Mouse (Mus musculus): ENCODE measurements around the gene Stk36.

The Stk36 gene

GRCm38 (mm10) chr1:74668371-74668770, 67.1 kb downstream of the Stk36 start:
- DNase-seq (ENCODE audit: low spot score in 2 of 2): no peak

GRCm38 (mm10) chr1:74672731-74673130, 71.5 kb downstream of the Stk36 start:
- DNase-seq (ENCODE audit: low spot score in 2 of 2): no peak

GRCm38 (mm10) chr1:74676863-74677262, 75.6 kb downstream of the Stk36 start:
- no peak for DNase-seq (ENCODE audit: low spot score in 2 of 2)

GRCm38 (mm10) chr1:74677843-74678242, 76.6 kb downstream of the Stk36 start:
- no peak for DNase-seq (ENCODE audit: low spot score in 2 of 2)

All from urinary bladder, adult 18-20 months (tissue).